Mouse (Mus musculus) right cerebral cortex, postnatal 36 days (tissue): Measurements from ENCODE around the gene Izumo4.

ENCODE experiments used
- DNase-seq, 2 experiments: peaks; one replicate each; pipeline ENCODE4 v3.0.0; 2022; ENCODE audit warnings: low spot score in 2 of 2, mixed read lengths in 1 of 2

Izumo4 gene

DNA sequence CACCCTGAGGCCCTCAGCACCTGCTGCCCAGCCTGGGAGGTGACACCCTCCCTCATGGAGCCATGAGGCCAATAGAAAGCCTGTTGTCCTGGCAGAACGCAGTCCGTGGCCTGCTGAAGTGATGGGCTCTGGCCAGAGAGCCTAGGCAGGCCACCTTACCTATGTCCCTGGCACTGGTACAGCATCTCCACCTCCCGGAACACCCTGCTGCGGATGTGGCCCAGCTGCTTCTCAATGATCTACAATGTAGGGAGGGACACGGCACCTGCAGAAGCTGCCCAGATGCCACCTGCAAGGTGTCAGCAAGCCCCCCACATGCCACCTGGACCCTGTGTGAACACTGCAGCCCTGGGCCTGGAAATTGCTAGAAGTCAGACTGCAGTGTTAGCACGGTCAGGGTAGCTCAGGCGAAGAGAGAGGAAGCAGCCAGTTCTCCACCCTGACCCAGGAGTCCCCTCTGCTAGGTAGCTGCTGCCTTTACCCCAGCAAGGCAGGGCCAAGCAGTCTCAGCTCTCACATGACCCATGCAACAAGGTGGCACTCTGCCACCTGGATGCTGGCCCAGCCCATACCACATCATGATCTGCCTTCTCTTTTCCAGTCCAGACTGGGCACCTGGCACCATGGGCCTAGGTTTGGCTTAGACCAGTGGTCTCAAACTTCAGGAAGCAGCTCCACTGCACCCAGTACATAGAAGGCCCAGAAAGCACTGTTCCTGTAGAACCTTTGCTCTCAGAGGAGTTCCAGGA, 32.1 kb upstream of the Izumo4 start:
- no peak for DNase-seq

DNA sequence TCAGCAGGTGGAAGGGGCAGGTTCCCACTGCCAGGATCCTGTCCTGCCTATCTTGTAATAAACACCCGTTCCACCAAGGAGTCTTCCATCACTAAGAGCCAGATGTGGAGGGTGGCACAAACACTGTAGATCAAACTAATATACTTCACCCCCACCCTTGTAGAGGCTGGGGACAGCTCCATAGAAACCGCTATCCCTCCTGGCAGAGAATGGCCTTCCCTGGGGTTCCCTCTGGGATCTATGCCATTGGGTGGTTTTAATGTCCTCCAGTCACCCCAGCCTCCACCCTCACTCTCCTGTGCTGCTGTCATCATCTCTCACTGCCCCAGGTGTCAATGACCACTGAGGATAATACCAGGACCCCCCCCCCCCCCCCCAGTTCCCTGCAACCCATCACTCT, 31.5 kb upstream of the Izumo4 start:
- no peak for DNase-seq

DNA sequence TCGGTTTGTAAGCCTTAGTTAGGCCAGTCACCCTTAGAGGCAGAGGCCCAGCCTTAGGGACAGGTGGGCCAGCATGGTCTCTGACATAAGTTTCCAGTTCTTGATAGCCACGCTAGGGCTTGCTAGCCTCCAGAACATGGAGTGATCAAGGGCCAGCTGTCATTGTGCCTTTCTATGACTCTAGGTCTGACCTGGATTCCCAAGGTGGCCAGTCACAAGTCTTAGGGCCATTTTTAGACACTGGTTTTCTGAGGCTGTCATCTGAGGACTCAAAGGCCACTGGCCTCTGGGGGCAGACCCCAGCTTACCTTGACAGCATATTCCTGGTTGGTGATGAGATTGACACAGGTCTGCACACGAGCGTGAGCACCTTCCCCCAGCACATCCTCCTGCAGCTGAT, 30.7 kb upstream of the Izumo4 start:
- no peak for DNase-seq

DNA sequence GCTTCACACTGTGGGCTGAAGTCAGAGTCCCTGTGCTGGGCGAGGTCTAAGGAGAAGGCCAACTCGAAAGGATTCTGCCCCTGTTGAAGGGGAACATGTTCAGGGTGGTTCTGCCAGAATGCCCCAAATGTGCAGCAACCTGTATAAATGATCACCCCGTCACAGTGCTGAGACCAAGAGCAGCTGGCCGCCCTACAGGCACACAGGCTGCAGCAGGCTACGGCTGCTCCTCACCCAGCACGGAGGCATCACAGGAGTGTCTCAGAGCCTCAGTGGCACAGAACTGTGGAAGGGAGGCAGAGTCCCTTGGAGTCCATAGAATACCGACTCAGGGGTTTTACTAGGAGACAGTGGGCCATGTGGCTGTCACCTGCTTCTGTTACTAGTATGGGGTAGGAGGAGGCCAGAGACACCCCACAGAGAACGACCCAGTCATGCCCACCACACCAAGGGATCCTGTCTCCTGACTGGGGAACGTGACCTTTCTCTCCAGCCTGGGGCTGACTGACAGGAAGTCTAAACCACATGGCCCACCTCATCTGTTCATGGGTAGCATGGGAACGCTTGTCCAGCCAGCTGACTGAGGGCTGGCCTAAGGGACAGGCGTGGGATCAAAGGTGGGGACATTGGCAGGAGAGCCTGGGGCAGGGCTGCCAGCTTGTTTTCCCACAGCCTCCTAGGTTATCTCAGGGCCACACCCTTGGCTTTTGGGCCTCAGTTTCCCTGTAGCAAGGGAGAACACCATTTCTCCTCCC, 29.9 kb upstream of the Izumo4 start:
- no peak for DNase-seq

DNA sequence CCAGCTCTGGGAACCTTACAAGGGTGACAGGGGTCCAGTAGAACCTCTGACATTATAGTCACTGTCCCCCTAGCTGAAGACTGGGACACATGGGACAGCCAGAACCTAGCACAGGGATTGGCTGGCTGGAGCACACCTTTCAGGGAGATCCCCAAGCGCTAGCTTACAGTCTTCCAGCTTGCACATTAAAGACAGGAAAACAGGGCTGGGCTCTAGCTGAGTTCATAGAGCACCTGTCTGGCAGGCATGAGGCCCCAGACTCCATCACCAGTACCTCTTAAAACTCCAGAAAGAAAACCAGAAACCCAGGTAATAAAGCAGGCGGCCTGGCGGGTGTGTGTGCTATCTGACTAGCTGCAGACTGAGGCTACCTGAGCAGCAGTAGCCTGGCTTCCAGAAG, 28.3 kb upstream of the Izumo4 start:
- no peak for DNase-seq

DNA sequence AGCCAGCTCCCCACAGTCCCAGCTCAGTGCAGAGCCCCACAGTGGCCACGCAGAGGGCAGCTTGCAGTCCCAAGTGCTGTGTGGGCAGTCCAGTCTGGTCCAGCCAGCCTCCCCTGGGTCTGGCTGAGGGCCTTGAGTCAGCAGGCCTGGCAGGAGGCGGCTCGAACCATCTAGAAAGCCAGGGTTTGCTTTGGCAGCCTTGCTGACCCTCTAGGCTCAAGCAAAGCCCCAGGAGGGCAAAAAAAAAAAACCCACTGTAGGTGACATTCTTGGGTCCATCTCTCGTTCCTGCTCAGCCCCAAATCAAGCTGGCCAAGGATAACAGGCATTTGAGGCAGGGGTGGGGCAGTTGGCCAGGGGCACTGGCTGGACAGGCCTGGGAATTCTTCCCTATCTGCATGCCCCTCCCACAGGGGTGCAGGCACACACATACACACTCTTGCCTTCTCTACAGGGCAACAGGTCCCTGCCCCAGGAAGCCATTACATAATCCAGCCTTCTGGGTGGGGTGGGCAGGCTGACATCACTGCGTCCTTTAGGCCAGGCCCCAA, 27.7 kb upstream of the Izumo4 start:
- no peak for DNase-seq

DNA sequence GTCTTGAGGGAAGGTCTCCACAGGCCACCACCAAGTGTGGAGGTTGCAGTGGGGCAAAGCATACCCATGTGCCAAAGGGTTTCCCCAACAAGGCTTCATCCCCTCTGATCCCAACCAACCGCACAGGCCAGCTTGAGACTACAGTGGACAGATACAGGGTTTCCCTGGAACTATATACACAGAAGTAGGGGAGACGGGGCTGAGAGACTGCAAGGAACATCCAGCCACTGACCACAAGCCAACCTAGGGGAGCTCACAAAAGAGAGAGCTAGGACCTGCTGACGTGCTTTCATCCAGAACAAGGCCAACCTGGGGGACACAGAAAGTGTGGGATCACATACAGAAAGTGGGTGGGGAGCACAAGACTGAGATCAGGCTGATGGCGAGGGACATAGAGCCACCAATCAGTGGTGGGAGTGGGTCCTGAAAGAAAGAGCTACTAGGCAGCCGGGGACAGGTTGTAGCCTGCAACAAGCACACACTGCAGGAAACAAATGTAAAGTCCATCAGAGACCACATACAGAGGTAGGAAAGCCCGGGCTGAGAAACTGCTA, 27.1 kb upstream of the Izumo4 start:
- DNase-seq = no peak

DNA sequence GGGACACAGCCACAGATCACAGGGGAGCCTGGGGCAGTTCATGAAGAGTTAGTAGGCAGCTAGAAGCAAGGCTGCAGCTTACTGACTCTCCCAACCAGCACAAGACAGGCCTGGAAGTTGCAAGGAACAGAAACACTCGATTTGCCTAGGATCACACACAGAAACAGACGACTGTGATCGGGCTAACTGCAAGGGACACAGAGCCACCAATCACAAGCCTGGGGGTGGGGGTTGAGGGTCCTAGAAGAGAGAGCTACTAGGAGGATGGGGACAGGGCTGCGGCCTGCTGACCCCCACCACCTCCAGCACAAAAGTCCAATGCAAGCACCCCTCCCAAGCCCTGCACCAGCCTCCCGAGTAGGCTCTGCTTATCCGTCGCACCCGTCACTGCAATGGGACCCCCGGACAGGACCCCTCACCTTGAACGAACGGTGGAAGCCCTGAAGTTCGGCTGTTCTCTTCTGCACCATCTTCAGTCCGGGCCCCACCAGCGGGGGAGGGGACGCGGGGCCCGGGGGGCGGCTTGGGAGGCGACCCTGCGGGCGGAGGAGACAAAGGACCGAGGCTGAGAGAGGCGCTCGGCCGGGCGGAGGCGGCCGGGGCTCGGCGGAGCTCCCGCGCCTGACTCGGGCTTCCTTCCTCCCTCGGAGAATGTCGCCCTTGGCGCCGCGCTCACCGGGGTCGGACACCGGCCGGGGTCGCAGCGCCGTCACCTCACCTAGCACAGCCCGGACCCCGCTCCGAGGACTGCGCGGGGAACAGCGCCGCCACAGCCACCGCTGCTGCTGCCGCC, 26.4 kb upstream of the Izumo4 start:
- DNase-seq = no peak

DNA sequence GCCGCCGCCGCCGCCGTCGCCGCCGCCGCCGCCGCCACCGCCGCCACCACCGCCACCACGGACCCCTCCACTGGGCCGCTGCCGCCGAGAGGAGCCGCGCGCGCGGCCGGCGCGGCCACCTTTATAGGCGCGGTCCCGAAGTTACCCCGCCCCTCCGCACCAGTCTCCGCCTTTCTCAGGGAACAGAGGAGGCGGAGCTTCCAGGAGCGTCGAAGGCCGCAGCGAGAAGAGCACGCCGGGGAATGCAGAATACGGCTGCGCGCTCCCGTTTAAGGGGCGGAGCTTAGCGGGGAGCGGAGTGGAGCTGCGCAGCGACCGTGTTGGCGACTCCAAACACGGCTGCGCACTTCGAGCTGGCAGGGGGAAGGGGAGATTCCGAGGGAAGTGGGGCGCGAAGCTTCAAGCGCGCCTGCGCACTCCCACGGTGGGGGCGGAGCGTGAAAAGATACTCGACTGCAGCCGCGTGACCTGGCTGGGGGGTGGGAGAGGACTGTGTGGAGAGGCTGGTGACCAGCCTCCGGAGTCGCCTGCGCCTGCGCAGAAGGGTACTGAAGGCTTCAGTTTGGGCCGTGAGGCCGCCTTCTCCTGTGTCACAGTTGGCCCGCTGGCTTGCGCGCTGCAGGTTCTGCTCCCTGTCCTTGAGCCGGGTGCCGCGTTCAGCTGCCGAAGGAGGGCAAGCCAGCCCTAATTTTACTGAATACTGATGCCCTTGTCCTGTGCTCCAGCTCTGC, 25.6 kb upstream of the Izumo4 start:
- DNase-seq = peak; percentile 99

DNA sequence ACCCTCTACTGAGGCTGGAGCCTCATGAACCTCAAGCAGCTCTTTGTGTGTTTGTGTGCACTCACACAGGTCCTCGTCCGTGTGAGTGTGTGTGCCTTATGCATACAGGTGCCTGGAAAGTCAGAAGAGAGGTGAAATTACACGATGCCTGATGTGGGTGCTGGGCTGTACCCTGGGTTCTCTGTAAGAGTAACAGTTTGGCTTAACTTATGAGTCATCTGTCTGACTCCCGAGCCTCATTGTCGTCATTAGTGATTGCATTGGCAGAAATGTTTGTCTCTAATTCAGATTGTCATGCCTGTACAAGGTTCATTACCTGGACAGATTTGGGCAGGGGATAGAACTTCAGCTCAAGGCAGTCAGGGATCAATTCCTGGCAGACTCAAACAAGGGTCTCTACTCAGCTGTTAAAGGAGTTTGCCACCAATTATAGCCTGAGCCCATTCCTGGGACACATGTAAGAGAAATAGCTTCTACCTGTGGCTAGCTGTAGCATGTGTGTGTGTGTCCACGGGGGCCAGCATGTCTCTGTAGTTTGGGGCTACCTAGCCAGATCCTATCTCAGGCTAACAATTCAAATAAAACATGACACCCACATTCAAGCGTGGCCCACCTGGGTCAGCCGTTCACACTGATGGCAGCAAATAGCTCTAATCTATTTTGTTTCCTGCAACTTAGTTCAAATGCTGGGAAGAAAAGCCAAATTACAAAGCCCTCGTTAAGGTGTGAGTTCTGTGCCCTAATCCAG, 24.7 kb upstream of the Izumo4 start:
- no peak for DNase-seq

DNA sequence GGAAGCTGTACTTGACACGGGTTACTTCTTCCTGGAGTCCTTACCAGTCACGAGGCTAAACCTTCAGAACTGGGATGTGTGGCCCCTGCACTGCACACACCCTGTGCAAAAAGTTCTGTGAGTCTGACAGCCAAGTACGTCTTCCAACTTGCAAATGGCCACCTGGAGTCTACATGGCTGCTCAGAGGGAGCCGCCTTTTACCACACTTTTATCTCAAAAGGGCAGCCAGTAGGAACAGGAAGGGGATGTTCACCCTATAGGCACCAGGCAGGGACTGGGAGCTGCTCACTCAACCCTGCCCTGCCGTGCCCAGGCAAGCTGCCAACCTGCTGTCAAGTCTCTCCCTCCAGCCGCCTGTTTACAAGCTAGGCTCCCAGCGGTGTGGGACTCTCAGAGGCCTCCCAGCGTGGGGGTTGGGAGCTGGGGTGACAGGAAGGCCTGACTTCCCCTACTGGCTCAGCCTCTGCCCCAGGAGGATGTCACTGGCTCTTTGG, 24.0 kb upstream of the Izumo4 start, which contains the start of gene Mknk2:
TSS of gene Mknk2 (minus strand) at position 171 of the 495 bp plus-strand sequence.
- peak; percentile 72 to 77 for DNase-seq

DNA sequence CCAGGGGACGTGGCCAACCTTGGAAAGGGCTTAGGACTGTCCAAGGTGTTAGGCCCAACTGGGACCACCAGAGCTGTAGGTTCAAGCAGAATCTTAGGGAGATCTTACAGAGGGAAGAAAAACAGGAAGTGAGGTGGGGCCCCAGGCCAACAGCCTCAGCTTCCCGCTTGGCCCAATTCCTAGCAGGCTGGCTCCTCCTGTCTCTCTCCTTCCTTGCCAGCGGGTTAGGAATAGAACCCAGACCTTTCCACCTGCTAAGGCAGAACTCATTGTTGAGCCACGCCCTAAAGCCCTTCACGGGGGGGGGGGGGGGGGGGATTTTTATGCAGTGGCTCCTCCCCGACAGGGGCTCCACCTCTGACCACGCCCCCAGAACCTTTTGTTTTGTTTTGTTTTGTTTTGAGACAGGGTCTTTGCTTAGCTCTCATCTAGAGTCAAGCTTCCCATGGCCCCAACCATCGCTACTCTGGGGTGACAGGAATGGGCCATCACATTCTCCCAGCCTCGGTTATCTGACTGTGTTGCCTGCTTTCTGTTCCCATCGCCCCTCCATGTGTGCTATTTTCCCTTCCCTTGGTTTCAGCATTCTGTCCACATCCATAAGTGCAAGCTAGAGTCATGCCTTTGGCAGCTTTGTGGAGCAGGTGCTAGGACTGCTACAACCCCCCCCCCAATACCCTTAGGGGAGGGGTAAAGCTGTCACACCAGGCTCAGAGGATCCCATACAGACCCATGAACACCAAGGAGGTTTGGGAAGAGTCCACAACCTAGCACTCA, 23.2 kb upstream of the Izumo4 start:
- no peak for DNase-seq

DNA sequence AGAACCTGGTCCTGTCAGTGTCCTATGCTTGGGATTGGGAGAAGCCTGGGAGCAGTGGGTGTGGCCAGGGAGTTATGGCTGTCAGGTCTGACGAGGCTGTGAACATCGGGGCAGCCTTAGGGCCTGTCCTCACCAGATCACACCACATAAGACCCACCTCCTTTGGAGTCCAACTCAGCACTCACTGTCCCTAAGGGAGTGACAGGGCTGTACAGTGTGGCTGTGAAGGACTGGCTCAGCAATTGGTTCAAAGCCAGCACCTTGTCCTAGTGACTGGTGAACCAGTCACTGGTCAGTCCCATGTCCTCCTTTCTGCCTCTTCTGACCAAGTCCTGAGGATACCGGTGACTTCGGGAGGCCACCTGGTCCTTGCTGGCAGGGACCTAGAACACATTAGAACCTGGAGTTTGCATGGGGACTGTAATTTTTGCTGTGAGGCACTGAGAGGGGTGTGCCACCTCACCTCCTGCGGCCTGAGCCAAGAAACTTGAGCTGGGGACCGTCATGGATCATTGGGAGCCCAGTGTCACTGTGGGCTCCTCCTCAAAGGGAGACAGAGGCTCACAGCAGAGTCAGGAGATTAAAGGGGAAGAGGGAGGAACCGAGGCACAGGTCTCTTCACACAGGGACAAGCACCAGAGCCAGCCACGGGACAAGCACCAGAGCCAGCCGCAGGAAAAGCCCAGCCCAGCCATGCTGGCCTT, 22.3 kb upstream of the Izumo4 start:
- no peak for DNase-seq

DNA sequence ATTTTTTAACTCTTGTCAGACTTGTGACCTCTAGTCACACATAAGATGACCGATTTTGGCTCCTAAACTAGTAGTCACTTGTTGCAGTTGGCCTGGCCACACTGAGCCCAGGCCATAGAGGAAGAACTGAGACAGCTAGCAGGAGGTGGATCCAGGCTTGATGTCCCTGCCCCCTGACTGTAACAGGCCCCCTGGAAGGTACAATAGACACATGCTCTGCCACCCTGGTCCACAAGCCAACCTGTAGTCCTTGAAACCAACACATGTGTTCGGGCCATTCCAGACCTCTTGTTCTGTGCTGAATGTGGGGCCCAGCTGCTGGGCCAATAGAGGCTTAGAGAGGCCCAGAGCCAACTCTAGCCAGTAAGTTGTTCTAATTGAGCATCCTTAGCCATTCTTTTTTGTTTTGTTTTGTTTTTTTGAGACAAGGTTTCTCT, 21.7 kb upstream of the Izumo4 start:
- no peak for DNase-seq

DNA sequence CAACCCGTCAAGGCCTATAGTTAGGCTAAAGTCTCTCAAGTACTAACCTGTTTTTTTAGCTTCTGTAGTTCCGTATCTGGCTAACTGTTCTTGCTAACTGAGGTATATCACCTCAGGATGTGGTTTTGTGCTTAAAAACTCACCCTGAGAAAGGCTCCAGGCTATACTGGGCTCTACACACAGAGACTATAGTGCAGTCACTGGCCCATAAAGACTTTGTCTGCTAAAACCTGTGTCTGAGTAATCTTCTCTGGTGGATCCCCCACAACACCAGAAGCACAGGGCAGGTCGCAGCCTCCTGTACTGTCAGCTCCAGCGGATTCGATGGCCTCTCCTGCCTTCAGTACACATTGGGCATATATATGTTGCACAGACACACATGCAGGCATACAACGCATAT, 20.0 kb upstream of the Izumo4 start:
- no peak for DNase-seq

DNA sequence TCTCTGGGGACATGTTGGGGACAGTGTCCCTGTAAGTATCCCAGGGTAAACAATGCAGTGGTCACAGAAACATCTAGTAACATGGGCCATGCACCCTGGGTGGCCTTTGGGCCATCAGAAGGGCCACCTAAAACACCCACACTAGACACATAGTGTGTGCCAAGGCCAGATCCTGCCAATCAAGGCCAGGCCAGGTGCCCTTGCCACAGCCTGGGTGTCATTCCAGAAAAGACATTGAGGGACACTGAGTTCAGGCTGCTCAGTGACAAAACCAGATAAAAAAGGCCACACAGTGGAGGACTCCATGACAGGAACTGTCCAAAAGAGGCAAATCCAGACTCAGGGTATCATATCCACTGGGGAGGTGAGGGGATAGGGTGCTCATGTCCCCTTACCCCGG, 18.3 kb upstream of the Izumo4 start:
- DNase-seq = no peak

DNA sequence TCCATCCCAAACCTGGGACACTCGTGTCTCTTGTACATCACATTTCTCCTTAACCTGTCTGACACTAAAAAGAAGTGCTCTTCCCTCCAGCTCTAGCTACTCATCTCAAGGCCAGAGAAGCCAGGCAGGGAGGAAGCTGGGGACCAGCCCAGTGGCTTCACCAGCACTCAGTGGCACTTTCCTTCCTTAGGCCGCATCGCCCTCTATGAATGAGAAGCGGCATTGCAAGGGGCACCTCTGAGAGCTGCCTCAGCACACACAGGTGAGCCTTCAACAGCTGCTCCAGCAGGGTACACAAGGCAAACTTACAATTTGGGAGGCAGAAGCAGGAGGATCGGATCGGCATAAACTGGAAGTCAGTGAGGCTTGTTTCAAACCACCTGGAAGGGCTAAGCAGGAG, 17.8 kb upstream of the Izumo4 start:
- DNase-seq = no peak

DNA sequence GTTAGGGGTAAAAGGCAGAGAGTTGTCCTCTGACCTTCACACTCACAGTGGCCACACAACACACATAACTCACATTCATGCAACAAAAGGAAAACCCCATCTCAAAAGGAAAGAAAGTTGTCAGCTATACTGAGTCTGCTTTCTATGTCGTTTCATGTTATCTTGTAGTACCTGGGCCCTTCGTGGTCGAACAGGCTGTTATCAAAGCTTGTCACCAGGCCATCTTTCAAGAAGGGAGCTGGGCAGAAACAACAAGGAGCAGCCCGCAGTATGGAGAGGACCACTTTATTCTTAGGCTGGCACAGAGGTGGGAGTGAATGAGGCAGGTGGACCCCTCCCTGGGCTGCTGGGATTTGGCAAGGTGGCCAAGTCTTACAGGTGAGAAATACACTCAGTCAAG, 17.0 kb upstream of the Izumo4 start:
- no peak for DNase-seq

DNA sequence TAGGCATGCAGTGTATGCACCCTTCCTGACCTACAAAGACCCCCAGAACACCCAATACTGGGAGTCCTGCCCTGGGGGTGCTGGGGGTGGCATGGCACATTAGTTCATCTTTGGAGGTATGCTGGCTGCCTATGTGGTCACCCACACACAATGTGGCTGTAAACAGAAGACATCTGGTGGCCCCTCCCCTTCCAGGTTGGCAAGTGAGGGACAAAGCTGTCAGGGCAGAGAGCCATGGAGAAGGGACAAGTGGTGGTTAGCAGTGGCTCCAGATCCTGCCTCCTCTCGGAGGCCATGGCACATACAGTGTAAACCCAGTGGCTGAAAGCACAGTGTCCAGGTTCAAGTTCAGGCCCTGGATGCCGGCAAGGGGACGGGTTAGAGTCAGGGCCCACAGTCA, 15.4 kb upstream of the Izumo4 start:
- DNase-seq = no peak
